Comparison of ENCODE assay signal across 10 mouse cellular contexts in genomic region chr2:60384763-60385085, GRCm38 (mm10). TPM values are rescaled to one million over a fixed set of nuclear protein-coding genes. Genes with fewer than 3 reads are reported as not detected.
A peak's percentile ranks its signal among the peaks of the same experiment; 100 is the strongest.
DNase-seq lines count a peak whose midpoint lies in the region; ATAC-seq lines count a peak whose summit lies in the region.
"Had no signal": no experiment of that assay in that cellular context is flagged by ENCODE, and none has a peak within 500 bp of the region (broad histone marks: within the 10 kb centered on the region; RNA-seq: fewer than 3 reads in every experiment).

No protein-coding gene starts in this region.

- no peaks in the 10 kb centered on the region for H3K9me3 ChIP-seq in kidney, embryonic 14.5 days (ENCODE audit: control insufficient read depth, low read length)
- H3K9me3 ChIP-seq: forebrain, embryonic 15.5 days had no signal

- no peak overlapping the region for H3K4me2 ChIP-seq in kidney, embryonic 14.5 days (replicated peaks; ENCODE audit: low read depth, low read length)
- H3K4me2 ChIP-seq: forebrain, embryonic 15.5 days had no signal

- ATAC-seq in kidney, embryonic 14.5 days (ENCODE audit: low FRiP score, low TSS enrichment) = no peak
- ATAC-seq: forebrain, embryonic 15.5 days; Patski had no signal

- H3K27me3 ChIP-seq in kidney, embryonic 14.5 days (ENCODE audit: control insufficient read depth, insufficient read depth, low read length) = no peaks in the 10 kb centered on the region
- H3K27me3 ChIP-seq: Patski had no signal

- H3K9ac ChIP-seq in kidney, embryonic 14.5 days (ENCODE audit: low read depth, low read length) = no peak overlapping the region
- H3K9ac ChIP-seq: forebrain, embryonic 15.5 days had no signal

- peak; percentile 30 for DNase-seq in kidney, adult 18-20 months
- peak; percentile 61 for DNase-seq in NIH3T3 (ENCODE audit: low read depth)
- peak; percentile 24 for DNase-seq in induced T-regulatory cell, adult 2 months (ENCODE audit: low read depth)
- DNase-seq in lung, postnatal 4 days = peak; percentile 54 to 77
- no peak for DNase-seq in right cerebral cortex, adult 18-20 months
- DNase-seq in layer of hippocampus, postnatal 10 days (ENCODE audit: low spot score in 2 of 2) = no peak
- no peak for DNase-seq in right cerebral cortex, postnatal 14 days

- H3K4me3 ChIP-seq in kidney, embryonic 14.5 days (ENCODE audit: low read length) = no peak overlapping the region
- H3K4me3 ChIP-seq: forebrain, embryonic 15.5 days had no signal

- no peaks in the 10 kb centered on the region for H3K36me3 ChIP-seq in kidney, embryonic 14.5 days (ENCODE audit: control insufficient read depth, insufficient read depth, low read length)
- H3K36me3 ChIP-seq: forebrain, embryonic 15.5 days had no signal

- H3K27ac ChIP-seq in kidney, embryonic 14.5 days (ENCODE audit: low read depth, low read length) = no peak overlapping the region
- H3K27ac ChIP-seq: forebrain, embryonic 15.5 days had no signal

- H3K4me1 ChIP-seq in kidney, embryonic 14.5 days (ENCODE audit: control insufficient read depth, insufficient read depth, low read length) = peaks cover 4% of the 10 kb centered on the region; the same call in 1 of the 2 replicates

RNA-seq across cellular contexts. Expression of gene Ly75, which starts 1.6 kb away (rescaled TPM):
- polyA plus RNA-seq in kidney, embryonic 14.5 days (2014; fragmentation: Nextera tagmentation; extraction: Ambion mirVana) = 1.8 and 4.5 TPM in 2 replicates
- 1 to 10 TPM; 7.2 to 7.3 TPM for total RNA-seq in layer of hippocampus, postnatal 10 days (2021)

Comparison
In these comparisons a context has a peak if more than half of its experiments do, and no peak if none do; other contexts are left out.
1. DNase-seq: peak in kidney, adult 18-20 months (single experiment), NIH3T3 (single experiment), induced T-regulatory cell, adult 2 months (single experiment) and lung, postnatal 4 days (2 of 2); none in right cerebral cortex, adult 18-20 months (single experiment), layer of hippocampus, postnatal 10 days (0 of 2) and right cerebral cortex, postnatal 14 days (single experiment).